Mouse (Mus musculus) CD8-positive naive resting alpha-beta T cell, adult 2 months (primary cell): Measurements from ENCODE around the gene Ncoa4.
"Not testable (repeated sequence)": the region's sequence is repeated elsewhere in the genome, so short reads cannot be mapped to it uniquely, and the experiment has no call there.

Experiments used
- DNase-seq, 2 experiments: peaks; one replicate each; pipeline ENCODE4 v3.0.0; 2022; ENCODE audit warnings: low read depth in 2 of 2, low spot score in 2 of 2

The Ncoa4 gene

DNA sequence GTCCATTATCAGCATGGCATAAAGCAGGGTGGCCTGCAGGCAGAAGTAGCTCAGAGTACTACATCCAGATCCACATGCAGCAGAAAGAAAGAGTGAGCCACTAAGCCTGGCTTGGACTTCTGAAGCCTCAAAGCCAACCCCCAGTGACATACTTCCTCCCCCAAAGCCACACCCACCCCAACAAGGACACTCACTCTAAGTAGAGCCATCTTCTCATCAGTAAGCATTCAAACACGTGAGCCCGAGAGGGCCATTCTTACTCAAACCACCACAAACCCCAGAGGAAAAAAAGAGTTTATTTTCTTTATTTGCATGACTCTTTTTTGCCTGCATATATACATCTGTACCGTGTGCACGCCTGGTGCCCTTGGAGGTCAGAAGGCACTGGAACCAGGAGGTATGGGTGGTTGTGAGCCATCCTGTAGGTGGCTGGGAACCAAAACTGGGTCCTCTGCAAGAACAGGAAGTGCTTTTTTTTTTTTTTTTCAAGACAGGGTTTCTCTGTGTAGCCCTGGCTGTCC lies 455 bp upstream of the Ncoa4 start:
- DNase-seq: no peak

DNA sequence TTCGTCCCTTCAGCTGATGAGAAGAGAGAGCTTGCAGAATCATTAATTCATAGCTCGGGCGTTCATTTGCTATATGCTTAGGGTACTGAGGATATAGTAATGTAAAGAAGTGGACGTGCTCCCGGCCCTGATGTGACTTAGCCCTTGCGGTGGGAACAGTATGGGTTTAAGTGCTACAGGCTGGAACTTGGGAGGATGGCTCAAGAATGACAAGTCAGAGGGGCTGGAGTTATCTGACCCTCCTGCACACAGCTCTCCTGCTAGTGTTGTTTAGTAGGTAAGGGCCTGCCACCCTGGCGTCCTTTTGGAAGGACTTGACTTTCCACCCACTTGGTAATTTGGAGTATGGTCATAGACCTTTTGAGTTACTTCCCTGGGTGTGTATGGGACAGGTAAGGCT lies 898 bp downstream of the Ncoa4 start:
- DNase-seq: no peak

DNA sequence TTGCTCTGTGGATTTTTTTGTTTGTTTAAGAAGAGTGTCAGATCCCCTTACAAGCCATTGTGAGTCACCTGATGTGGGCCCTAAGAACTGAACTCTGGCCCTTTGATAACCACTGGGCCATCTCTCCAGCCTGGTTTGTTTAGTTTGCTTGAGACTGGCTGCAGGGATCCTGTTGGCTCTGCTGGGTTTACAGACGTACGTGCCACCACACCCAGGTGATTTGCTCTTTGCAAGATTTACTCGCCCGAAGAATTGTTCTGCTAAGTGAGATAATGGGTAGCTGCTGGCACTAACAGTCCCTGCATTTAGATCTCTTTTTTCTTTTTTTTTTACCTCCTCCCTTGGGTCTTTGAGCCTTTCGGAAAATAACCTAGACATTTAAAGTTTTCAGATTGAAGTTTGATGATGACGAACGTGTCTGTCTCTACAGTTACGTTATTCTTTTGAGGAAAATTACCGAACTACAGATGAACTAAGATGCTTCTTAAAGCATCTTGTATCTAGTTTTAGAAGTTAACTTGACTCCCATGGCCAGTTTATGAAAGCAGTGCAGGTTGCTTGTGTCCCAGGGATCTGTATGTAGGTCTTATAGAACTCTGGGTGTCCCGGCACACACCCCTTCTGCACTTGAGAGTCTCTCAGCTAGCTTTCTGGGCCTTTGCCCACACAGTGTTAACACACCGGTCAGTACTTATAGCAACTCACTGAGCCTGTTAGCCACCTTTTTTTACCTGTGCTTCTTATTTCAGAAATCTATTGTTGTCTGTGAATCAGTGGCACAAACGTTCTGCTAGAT lies 1.6 kb downstream of the Ncoa4 start:
- DNase-seq: no peak

DNA sequence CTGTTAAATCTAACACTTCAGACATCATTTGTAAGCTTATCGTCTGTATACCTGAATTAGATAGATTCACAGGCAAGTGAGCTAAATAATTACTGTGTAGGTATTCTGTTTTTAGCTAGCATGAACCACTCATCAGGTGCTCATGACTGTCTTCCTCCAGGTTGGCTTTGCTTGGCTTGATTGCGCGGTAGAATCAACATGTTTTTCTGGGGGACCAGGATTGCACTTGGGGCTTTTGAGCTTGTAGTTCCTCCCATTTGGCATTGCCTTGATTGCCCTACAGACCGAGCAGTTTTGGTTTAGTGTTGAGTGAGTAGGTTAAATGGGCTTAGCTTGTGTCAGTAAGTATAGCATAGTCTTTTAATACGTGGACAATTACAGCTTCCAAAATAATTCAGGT lies 2.6 kb downstream of the Ncoa4 start:
- no peak for DNase-seq

DNA sequence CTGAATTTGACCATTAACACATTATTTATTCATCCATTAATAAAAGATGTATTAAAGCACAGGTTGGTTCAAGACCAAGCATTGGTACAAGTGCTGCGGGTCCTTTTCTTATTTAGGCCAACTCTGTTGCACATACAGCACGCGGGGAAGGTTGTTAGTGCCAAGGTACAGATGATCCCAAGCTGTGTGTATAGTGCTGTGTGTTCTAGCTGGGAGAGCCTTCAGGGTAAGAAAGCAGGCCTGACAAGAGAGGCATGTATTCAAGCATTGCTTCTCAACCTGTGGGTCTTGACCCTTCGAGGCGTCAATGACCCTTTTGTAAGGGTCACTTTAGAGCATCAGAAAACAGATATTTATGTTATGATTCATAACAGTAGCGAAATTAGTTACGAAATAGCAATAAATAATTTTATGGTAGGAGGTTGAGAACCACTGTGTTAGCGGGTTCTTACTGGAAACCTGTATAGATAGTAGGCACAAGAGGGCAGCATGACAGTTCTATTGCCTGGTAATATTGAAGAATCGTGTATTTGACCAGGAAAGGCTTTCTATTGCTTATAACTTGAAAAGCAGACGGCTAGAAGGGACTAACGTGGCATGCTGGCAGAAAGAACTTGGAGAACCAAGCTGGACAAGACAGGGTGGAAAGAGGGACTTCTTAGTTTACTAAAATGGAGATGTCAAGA lies 3.7 kb downstream of the Ncoa4 start:
- no peak for DNase-seq

DNA sequence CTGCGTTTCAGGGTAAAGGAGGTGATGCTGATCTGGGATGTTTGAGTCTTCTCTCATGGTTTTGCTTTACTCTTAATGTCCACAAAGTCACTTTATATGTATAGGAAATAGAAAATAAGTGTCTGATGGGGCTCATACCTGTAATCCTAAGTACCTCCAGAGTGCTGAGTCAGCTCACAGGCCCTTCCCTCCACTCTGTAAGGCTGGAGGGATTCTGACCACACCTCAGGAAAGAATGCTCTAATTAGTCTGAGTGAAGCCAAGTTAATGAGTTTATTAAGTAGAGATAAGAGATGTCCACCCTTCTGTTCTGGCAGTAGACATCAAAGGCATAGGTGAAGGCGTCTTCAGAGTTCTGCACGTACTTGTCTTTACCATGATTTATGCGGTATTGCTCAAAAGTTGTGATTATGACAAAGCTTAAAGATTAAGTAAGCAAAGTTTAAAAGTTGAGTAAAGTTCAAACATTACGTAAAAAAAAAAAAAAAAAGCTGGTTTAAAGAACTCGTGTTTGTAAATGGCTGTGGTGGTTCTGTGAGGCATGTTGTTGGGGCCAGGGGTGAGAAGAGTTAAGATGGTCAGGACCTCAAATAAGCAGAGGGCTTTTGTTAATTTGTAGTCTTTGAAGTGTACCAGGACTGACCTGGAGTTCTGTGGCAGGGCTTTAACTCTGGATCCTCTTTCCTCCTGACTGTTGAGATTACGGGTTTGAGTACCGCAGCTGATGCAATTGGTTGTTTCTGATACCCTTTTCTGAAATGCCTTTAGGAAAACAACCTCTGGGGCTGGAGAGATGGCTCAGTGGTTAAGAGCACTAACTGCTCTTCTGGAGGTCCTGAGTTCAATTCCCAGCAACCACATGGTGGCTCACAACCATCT lies 4.7 kb downstream of the Ncoa4 start:
- DNase-seq: no peak

DNA sequence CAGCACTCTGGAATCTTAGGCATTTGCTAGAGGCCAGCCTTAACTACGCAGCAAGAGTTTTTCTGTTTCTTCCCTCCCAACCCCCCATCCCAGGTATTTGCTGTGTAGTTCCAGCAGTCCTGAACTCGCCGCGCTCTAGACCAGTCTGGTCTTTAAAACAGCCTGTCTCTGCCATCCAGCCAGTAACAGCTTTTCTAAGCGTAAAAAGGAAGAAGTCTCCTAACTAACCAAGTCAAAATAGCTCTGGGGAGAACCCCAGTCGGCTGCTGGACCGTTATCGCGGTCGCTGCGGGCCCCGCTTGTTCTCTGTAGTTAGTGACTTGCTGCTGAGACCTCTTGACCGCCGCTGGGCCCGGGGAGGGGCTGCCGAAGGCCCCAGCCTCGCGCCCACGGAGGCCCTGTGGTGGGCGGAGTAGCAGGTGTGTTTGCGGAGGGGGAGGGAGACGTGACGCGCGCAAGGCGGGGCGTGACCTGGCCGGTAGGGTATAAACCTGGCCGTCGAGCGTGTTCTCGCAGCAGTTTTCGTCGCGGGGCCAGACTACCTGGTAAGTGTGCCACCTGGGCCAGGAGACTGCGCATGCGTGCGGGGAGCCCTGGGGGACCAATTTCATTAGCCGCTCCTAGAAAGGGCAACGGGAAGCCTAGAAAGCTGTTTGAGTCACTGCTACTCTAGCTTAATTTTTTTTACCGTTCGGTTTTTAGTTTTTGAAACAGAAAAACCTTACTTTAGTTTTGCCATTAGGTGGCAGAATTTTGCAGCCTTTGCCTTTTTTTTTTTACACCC lies 5.8 kb downstream of the Ncoa4 start:
- peak; percentile 81 to 86 for DNase-seq

DNA sequence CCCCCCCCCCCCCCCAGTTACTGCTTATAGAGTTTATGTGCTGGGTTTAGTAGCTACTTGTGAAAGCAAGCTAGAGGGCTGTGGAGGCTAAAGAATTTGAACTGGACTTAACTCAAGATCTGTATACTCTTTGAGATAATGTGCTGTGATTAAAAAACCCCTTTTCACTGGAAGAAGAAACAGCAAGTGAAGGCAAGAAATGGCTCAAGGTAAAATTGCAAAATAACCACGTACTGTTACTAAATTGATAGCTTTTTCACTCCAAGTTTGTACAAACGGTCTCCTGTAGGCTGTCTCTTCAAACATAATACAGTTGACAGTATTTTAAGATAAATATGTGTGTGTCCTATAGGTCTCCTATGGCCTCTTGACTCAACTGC lies 6.4 kb downstream of the Ncoa4 start:
- DNase-seq: no peak

DNA sequence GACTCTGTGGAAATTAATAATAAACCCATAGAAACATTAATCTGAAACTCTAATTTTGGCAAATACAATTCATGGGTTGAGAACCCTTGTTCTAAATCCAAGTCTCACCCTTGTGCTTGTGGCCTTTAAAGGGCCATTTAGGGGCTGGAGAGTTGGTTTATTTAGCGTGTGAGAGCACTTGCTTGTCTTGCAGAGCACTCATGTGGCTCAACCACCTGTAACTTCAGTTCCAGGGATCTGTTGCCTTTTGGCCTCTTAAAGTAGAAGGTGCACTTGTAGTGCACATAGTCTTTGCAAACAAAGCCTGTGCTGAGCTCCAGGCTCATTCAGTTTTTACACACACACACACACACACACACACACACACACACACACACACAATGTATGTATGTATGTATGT lies 7.2 kb downstream of the Ncoa4 start:
- DNase-seq: no peak

DNA sequence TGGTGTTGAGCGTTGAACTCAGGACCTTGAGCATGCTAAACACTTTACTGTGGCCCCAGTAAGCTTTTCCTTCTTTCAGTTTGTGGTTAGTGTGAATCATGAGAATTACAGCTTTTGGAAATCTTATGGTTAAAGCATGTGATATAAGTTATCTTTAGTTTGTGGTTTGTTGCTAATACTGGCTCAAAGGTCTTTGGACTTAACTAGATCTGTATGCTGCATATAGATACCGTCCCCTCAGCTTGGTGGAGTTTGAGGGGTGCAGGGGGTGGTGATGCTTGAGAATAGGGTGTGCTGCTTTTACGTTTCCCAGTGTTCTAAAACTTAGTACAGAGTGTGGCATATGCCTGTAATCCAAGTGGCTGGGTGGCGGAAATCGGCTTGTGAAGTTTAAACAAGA lies 7.7 kb downstream of the Ncoa4 start:
- DNase-seq: no peak

DNA sequence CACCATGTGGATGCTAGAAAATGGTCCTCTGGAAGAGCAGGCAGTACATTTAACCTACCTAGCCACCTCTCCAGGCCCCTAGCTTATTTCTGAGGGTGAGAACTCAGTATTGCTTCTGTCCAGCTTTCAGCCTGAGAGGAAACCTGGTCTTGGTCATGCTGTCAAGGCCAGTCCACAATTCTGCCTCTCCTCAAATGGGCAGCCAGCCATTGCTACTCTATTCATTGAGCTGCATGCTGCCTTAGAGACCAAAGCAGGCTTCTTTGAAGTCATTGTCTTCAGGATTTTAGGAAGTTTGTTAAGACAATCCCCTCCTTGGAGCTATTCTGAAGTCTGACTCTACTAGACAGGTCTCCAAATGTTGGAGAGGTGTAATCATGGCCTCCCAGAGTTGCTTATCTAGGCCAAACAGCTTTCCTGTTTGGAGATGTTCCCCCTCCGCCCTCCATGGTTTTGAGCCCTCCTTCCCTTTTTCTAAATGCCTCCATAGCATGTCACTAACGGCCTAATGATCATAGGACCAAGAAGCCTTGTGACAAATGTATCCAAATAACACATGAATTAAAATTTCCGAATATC lies 9.1 kb downstream of the Ncoa4 start:
- DNase-seq: no peak

DNA sequence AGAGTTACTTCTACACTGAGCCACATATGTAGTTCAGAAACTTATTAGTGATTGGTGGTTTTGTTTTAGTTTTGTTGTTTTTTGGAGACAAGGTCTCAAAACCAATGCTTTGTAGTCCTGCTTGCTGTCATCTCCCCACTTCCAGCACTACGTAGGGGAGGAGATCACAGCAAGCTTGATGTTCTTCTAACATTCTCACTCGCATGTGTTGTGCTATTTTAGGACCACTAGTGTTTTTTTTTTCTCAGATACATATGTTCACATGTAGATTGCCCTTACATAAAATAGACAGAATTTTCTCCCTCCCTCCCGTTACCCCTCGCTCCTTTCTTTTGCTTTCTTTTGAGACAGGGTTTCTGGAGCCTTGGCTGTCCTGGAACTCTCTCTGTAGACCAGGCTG lies 10.5 kb downstream of the Ncoa4 start:
- no peak for DNase-seq

DNA sequence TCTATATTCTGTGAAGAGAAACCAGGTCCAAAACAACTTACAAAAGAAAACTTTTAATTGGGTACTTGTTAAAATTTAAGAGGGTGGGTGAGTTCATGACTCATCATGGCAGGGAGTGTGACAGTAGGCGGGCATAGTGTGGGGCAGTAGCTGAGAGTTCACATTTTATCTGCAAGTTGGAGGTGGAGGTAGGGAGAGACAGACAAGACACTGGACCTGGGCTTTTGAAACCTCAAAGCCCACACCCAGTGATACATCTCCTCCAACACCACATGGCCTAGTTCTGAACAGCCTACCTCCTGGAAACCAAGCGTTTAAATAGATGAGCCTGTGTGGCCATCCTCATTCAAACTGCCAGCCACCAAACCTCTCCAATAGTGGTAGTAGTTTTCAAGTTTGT lies 15.6 kb downstream of the Ncoa4 start:
- DNase-seq: no peak

DNA sequence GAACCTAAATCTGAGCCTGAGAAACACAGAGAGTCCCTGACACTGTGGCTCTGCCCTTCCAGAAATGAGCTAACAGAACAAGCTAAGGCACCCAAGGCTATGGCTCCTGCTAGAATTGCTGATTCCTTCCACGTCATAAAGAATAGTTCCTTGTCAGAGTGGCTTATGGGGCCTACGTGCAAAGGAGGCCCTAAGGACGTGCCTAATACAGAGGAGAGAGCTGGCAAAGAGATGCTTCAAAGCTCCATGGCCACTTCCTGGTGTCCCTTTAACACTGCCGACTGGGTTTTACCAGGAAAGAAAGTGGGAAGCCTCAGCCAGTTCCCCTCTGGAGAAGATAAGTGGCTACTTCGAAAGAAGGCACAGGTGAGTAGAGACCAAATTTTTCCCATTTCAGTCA lies 16.9 kb downstream of the Ncoa4 start:
- not testable (repeated sequence) for DNase-seq

DNA sequence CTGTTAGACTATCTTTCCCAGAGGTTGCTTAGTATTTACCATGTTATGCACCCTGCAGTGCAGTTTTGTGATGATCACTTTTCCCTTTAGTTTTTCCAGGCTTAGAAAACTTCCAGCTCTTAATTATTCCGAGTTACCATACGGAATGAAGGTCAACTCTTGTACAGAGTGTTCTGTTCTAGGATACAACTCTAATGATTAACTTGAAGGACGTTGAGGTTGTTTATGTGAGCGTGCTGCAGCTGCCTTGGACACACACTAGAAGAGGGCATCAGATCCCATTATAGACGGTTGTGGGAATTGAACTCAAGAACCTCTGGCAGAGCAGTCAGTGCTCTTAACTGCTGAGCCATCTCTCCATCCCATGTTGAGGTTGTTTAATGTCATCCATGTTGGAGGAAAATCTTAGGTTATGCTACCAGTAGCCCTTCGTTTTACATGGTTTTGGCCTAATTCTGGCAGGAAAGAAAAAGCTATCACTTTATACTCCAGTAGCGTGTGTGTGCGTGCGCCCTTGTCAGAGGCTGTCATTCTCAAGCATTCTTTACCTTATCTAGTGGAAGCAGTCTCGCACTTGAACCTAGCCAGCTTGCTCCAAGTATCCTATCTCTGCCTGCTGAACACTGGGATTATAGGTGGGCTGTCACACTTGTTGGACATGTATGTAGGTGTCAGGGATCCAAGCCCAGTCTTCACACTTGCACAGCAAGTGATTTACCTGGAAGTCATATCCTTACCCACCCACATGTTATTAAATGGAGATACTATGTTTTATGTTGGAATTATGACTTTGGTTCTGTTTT lies 19.9 kb downstream of the Ncoa4 start:
- DNase-seq: no peak

DNA sequence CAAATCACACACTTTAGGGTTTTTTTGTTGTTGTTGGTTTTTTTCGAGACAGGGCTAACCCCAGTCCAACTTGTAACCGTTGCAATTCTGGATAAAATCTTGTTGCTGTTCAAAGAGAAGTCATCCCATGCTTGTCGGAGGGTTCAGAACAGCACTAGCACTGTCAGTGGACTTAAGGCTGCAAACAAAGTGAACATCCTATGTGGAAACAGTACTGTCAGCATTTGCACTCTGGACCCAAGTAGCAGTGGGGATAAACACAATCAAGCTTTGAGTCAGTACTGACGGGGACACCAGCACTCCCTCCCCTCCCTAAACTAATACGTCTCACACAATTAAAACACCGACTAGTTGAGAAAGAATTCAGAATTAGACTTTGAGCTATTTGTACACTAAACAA lies 21.2 kb downstream of the Ncoa4 start:
- DNase-seq: no peak

DNA sequence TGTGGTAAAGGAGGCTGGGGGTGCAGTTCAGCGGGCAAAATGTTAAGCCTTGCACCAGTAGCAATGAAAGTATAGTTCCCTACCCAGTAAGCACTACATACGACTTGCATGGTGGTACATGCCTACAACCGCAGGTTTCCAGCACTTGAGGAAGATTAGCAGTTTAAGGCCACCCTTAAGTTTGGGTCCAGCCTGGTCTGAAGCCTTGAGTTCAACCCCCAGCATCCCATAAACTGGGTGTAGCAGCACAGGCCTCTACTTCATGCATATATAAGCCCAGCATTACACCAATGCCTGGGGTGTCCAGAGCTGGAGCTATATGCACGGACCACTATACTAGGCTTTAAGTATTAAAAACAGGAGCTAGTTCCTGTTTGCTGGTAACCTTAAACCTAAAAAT lies 24.2 kb downstream of the Ncoa4 start:
- no peak for DNase-seq

DNA sequence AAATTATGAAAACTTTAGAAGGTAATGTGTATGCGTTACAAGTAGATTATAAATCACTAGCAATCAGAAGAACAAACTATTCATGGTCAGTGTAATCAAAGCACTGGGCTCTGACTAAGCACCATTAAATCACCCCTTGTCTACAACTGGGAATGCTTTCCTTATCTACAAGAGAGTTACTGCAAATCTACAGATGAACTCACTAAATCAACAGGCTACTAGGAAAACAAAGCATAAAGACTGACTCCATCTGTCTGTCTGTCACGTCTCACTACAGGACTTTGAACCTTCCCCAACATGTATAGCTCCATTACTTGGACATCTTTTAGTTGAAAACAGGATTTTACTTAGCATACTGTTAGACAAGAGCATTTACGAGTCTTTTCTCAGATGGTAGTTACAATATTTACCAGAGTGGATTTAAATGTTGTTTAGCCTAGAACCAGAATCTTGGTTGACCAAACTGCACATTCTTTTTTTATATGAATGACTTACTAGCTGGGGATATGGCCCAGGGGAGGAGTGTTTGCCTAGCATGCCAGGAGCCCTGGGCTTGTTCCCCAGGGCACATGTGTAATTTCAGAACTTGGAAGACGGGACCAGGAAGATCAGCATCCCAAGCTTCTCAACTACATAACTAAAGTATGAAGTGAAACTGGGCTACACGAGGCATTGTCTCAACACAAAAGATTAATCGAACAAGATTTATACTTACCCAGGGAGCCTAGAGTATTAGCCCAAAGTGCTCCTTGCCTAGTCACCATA lies 31.1 kb downstream of the Ncoa4 start:
- DNase-seq: no peak

DNA sequence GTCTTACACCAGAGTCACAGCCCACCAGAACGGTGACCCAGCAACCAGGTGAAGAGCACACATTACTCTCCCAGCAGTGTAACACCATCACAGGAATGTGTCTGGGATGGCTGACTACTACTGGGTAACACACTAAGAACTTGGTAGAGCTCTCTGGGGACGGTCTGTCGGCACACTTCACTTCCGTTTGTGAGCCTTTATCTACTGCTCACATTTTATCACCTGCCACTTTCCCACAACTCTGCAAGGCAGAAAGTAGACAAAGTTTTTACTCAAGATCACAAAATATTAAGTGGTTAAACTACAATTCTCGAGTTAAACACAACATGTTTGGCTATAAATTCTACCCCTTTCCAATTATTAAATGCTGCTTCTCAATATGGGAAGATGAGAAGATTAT lies 32.3 kb downstream of the Ncoa4 start:
- no peak for DNase-seq
